Mouse (Mus musculus) forebrain, embryonic 14.5 days (tissue): ENCODE measurements around the gene Cacna1s. TPM values are rescaled to one million over a fixed set of nuclear protein-coding genes. Genes with fewer than 3 reads are reported as not detected.

Source experiments
- ATAC-seq: fragments of 200-750 bp; cut with Nextera tagmentation; 2 replicates; pipeline ENCODE4 v1.8.0; 2017; ENCODE audit warnings: mild to moderate bottlenecking, moderate library complexity
- DNase-seq: peaks from one replicate; pipeline ENCODE4 v3.0.0-alpha.2; 2015; ENCODE audit warnings: low spot score
- H3K27ac ChIP-seq: fragments of 300-500 bp; sonication (generic); 2 replicates; pipeline ENCODE4 v1.5.1; 2014; ENCODE audit warnings: low read depth, mild to moderate bottlenecking, control low read depth, low read length, moderate library complexity
- H3K27me3 ChIP-seq: fragments of 300-500 bp; sonication (generic); replicated peaks from 2 replicates; pipeline ENCODE4 v1.6.1; 2014; ENCODE audit warnings: low read length, control low read depth, mixed read lengths; ENCODE audit not compliant: control insufficient read depth, insufficient read depth
- H3K36me3 ChIP-seq: fragments of 300-500 bp; sonication (generic); 2 replicates; pipeline ENCODE4 v1.6.1; 2014; ENCODE audit warnings: low read length, control low read depth; ENCODE audit not compliant: control insufficient read depth, insufficient read depth
- H3K4me1 ChIP-seq: fragments of 300-500 bp; sonication (generic); 2 replicates; pipeline ENCODE4 v1.6.1; 2014; ENCODE audit warnings: antibody characterized with exemption, low read length, control low read depth; ENCODE audit not compliant: control insufficient read depth, insufficient read depth
- H3K4me2 ChIP-seq: fragments of 300-500 bp; sonication (generic); 2 replicates; pipeline ENCODE4 v1.6.1; 2014; ENCODE audit warnings: mild to moderate bottlenecking, control low read depth, low read length
- H3K4me3 ChIP-seq: fragments of 300-500 bp; sonication (generic); 2 replicates; pipeline ENCODE4 v1.5.1; 2014; ENCODE audit warnings: low read depth, low read length, control low read depth
- H3K9ac ChIP-seq: fragments of 300-500 bp; sonication (generic); 2 replicates; pipeline ENCODE4 v1.6.1; 2014; ENCODE audit warnings: mild to moderate bottlenecking, low read length, control low read depth, moderate library complexity
- H3K9me3 ChIP-seq: fragments of 300-500 bp; sonication (generic); replicated peaks from 2 replicates; pipeline ENCODE4 v1.6.1; 2016; ENCODE audit warnings: low read length, control low read depth, mixed read lengths; ENCODE audit not compliant: control insufficient read depth
- WGBS: fragments of 180-500 bp; shearing (Covaris S2); extraction: QIAGEN DNeasy Blood & Tissue Kit; methylation state at CpG from one replicate; pipeline ENCODE4 v1.1.7; 2014; 5-methylcytosine and 5-hydroxymethylcytosine counted together
- polyA plus RNA-seq: library from polyadenylated mRNA; unstranded; fragments of >200 nt; fragmentation: Nextera tagmentation; extraction: Ambion mirVana; gene quantifications from 2 replicates; pipeline ENCODE4 v1.2.1, GENCODE M21; 2014

The Cacna1s gene
- polyA plus RNA-seq, 1 experiment from 2014 or later = 0.08 TPM

- DNase-seq = peak; percentile 6
- Histone ChIP-seq H3K4me3 (no peak overlapping the region), H3K9ac (no peak overlapping the region), H3K27me3 (no peaks in the 10 kb centered on the region), H3K36me3 (no peaks in the 10 kb centered on the region), H3K4me2 (no peak overlapping the region), H3K4me1 (no peaks in the 10 kb centered on the region), H3K9me3 (no peaks in the 10 kb centered on the region), H3K27ac (no peak overlapping the region)
- no peak for ATAC-seq
- WGBS = 71% methylated on average over 9 of the region's 9 CpGs
Observed at GRCm38 (mm10) chr1:136089368-136090165, 37.0 kb downstream of the Cacna1s start.

DNA sequence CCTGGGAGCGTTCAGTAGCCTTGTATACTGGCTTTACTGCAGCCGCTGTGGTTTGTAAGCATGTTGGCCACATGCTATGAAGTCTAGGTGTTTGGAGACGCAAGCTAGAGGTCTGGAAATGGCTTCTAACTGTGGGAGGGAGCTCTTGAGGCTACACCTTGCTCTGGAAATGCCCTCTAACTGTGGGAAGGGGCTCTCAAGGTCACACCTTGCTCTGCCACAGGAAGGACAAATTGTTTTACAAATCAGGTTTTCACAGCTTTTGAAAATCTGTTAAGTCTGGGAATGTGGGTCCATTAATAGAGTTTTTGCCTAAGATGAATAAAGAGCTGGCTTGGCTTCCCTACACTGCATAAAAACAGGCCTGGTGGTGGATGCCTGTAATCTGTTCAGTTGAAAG lies 41.2 kb downstream of the Cacna1s start:
- Histone ChIP-seq H3K9me3 (no peaks in the 10 kb centered on the region), H3K27ac (no peak overlapping the region), H3K4me2 (no peak overlapping the region), H3K36me3 (no peaks in the 10 kb centered on the region), H3K4me1 (no peaks in the 10 kb centered on the region), H3K27me3 (no peaks in the 10 kb centered on the region), H3K9ac (no peak overlapping the region), H3K4me3 (no peak overlapping the region)
- DNase-seq (no peak), ATAC-seq (no peak)
- 80% methylated on average over 3 of the region's 3 CpGs for WGBS

- WGBS = 79% methylated on average over 5 of the region's 5 CpGs
- H3K9me3 ChIP-seq = no peaks in the 10 kb centered on the region
- ATAC-seq = no peak
- H3K4me2 ChIP-seq = no peak overlapping the region
- H3K9ac ChIP-seq = no peak overlapping the region
- DNase-seq = no peak
- H3K4me3 ChIP-seq = no peak overlapping the region
- H3K36me3 ChIP-seq = no peaks in the 10 kb centered on the region
- no peaks in the 10 kb centered on the region for H3K27me3 ChIP-seq
- H3K27ac ChIP-seq = no peak overlapping the region
- no peaks in the 10 kb centered on the region for H3K4me1 ChIP-seq
Observed at GRCm38 (mm10) chr1:136094807-136095206, 42.3 kb downstream of the Cacna1s start.

- no peaks in the 10 kb centered on the region for H3K27me3 ChIP-seq
Observed at GRCm38 (mm10) chr1:136102094-136102493, 49.5 kb downstream of the Cacna1s start.

GRCm38 (mm10) chr1:136102551-136102950 lies 50.0 kb downstream of the Cacna1s start:
- Histone ChIP-seq H3K27ac (peak overlapping the region; percentile 80), H3K4me3 (no peak overlapping the region), H3K27me3 (no peaks in the 10 kb centered on the region), H3K4me2 (no peak overlapping the region), H3K9me3 (no peaks in the 10 kb centered on the region), H3K4me1 (peaks cover 22% of the 10 kb centered on the region), H3K36me3 (no peaks in the 10 kb centered on the region), H3K9ac (no peak overlapping the region)
- ATAC-seq (no peak), DNase-seq (no peak)
- 58% methylated on average over 3 of the region's 3 CpGs for WGBS

More at GRCm38 (mm10) chr1:136102094-136102493, 49.5 kb downstream of the Cacna1s start:
- DNase-seq (no peak), ATAC-seq (no peak)
- peaks cover 22% of the 10 kb centered on the region for H3K4me1 ChIP-seq
- no peak overlapping the region for H3K9ac ChIP-seq
- peak overlapping the region; percentile 80; the same call in 1 of the 2 replicates for H3K27ac ChIP-seq
- WGBS = 78% methylated on average over 4 of the region's 4 CpGs
- no peak overlapping the region for H3K4me2 ChIP-seq
- H3K9me3 ChIP-seq = no peaks in the 10 kb centered on the region
- H3K4me3 ChIP-seq = no peak overlapping the region
- no peaks in the 10 kb centered on the region for H3K36me3 ChIP-seq

DNA sequence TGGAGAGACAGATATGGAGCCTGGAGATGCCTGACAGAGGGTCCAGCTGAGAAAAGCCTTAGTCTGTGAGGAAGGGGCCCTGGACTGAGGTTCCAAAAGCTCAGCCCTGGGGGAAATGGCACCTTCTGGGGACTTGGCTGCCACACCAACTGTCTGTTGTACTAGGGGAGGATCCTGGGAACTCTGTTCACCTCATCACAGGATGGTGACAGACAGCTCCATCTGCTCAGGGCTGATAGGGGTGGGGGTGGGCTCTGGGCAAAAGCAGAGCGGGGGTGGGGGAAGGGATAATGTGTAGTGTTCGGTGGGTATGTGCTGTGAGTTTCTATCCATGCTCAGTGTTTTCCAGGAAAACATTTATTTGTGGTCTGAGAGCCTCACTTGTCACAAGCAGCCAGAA lies 50.4 kb downstream of the Cacna1s start:
- Histone ChIP-seq H3K4me2 (no peak overlapping the region), H3K27ac (peak overlapping the region; percentile 80), H3K4me3 (no peak overlapping the region), H3K9ac (no peak overlapping the region), H3K9me3 (no peaks in the 10 kb centered on the region), H3K4me1 (peaks cover 22% of the 10 kb centered on the region), H3K27me3 (no peaks in the 10 kb centered on the region), H3K36me3 (no peaks in the 10 kb centered on the region)
- WGBS = 63% methylated on average over 2 of the region's 2 CpGs
- peak; percentile 95 for ATAC-seq
- DNase-seq = peak; percentile 88

GRCm38 (mm10) chr1:136103696-136104095 lies 51.1 kb downstream of the Cacna1s start:
- Histone ChIP-seq H3K4me3 (no peak overlapping the region), H3K9ac (no peak overlapping the region), H3K4me2 (no peak overlapping the region), H3K27me3 (no peaks in the 10 kb centered on the region), H3K27ac (peak overlapping the region; percentile 65), H3K36me3 (no peaks in the 10 kb centered on the region), H3K4me1 (peaks cover 22% of the 10 kb centered on the region), H3K9me3 (no peaks in the 10 kb centered on the region)
- WGBS = 62% methylated on average over 7 of the region's 7 CpGs
- ATAC-seq = no peak
- DNase-seq = peak; percentile 47

- ATAC-seq (no peak), DNase-seq (peak; percentile 61)
- H3K27ac ChIP-seq = peak overlapping the region; percentile 65; the same call in 1 of the 2 replicates
- peaks cover 22% of the 10 kb centered on the region for H3K4me1 ChIP-seq
- H3K4me3 ChIP-seq = no peak overlapping the region
- WGBS = 37% methylated on average over 4 of the region's 4 CpGs
- H3K27me3 ChIP-seq = no peaks in the 10 kb centered on the region
- H3K9me3 ChIP-seq = no peaks in the 10 kb centered on the region
- H3K36me3 ChIP-seq = no peaks in the 10 kb centered on the region
- no peak overlapping the region for H3K9ac ChIP-seq
- no peak overlapping the region for H3K4me2 ChIP-seq
Observed at GRCm38 (mm10) chr1:136104741-136105140, 52.2 kb downstream of the Cacna1s start.

- Histone ChIP-seq H3K4me3 (no peak overlapping the region), H3K4me1 (peaks cover 4% of the 10 kb centered on the region), H3K4me2 (no peak overlapping the region), H3K27me3 (no peaks in the 10 kb centered on the region), H3K36me3 (no peaks in the 10 kb centered on the region), H3K9ac (no peak overlapping the region), H3K27ac (no peak overlapping the region), H3K9me3 (no peaks in the 10 kb centered on the region)
- ATAC-seq (no peak), DNase-seq (no peak)
- WGBS = 86% methylated on average over 2 of the region's 2 CpGs
Observed at GRCm38 (mm10) chr1:136109464-136109863, 56.9 kb downstream of the Cacna1s start.
